Mouse (Mus musculus) testis, adult 2 months (tissue): ENCODE results near the gene Serp2.

Source experiments
- CTCF ChIP-seq: fragments of 200-500 bp; IDR thresholded peaks from 2 replicates; pipeline ENCODE4 v1.5.1; 2012; ENCODE audit warnings: low read depth, mild to moderate bottlenecking, inconsistent platforms, low read length, moderate library complexity; ENCODE audit not compliant: control insufficient read depth, insufficient read depth, insufficient replicate concordance
- POLR2A ChIP-seq: fragments of 200-500 bp; IDR thresholded peaks from 2 replicates; pipeline ENCODE4 v1.6.1; 2012; ENCODE audit warnings: low read depth, mild to moderate bottlenecking, inconsistent platforms, low read length, moderate library complexity; ENCODE audit not compliant: control insufficient read depth

DNA sequence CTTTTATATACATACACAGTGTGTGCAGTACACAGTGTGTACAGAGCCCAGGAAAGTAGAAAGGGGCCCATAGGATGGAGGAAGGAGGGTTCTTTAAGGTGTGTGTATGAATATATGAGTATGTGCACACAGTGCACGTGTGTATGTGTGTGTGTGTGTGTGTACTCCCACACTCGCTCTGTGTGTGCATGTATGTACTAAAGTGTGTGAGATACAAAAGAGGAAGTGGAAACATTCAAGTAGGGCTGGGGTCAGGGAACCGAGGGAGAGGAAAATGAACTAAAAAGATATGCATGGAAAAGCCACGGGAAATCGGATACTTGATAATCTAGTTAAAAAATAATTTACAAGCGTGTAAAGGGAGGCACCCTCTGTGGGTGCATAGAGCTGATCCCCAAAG lies 47.3 kb upstream of the Serp2 start:
- TF ChIP-seq CTCF = no peak
- no peak for TF ChIP-seq POLR2A
